Mouse (Mus musculus) intestine, postnatal 0 days (tissue): ENCODE results near the gene Ltc4s. TPM values are rescaled to one million over a fixed set of nuclear protein-coding genes. Genes with fewer than 3 reads are reported as not detected.

Experiments
- ATAC-seq: fragments of 200-750 bp; cut with Nextera tagmentation; 2 replicates; pipeline ENCODE4 v1.8.0; 2017; ENCODE audit warnings: mild to moderate bottlenecking, moderate TSS enrichment, moderate library complexity
- H3K27ac ChIP-seq: fragments of 300-500 bp; sonication (generic); 2 replicates; pipeline ENCODE4 v1.5.1; 2014; ENCODE audit warnings: mild to moderate bottlenecking, low read depth, low read length, moderate library complexity
- H3K27me3 ChIP-seq: fragments of 300-500 bp; sonication (generic); replicated peaks from 2 replicates; pipeline ENCODE4 v1.6.1; 2014; ENCODE audit warnings: low read length, mixed read lengths; ENCODE audit not compliant: control insufficient read depth, insufficient read depth
- H3K36me3 ChIP-seq: fragments of 300-500 bp; sonication (generic); 2 replicates; pipeline ENCODE4 v1.6.1; 2014; ENCODE audit warnings: mild to moderate bottlenecking, moderate library complexity; ENCODE audit not compliant: control insufficient read depth, insufficient read depth
- H3K4me1 ChIP-seq: fragments of 300-500 bp; sonication (generic); replicated peaks from 2 replicates; pipeline ENCODE4 v1.6.1; 2014; ENCODE audit warnings: antibody characterized with exemption, low read length, mixed read lengths; ENCODE audit not compliant: control insufficient read depth, insufficient read depth
- H3K4me2 ChIP-seq: fragments of 300-500 bp; sonication (generic); replicated peaks from 2 replicates; pipeline ENCODE4 v1.6.1; 2014; ENCODE audit warnings: low read depth, mild to moderate bottlenecking, moderate library complexity
- H3K4me3 ChIP-seq: fragments of 300-500 bp; sonication (generic); 2 replicates; pipeline ENCODE4 v1.5.1; 2014; ENCODE audit warnings: low read depth, low read length
- H3K9ac ChIP-seq: fragments of 300-500 bp; sonication (generic); 2 replicates; pipeline ENCODE4 v1.6.1; 2014; ENCODE audit warnings: mild to moderate bottlenecking, low read depth, low read length
- H3K9me3 ChIP-seq: fragments of 300-500 bp; sonication (generic); 2 replicates; pipeline ENCODE4 v1.6.1; 2016; ENCODE audit warnings: mixed run types; ENCODE audit not compliant: control insufficient read depth
- CTCF ChIP-seq: sonication (generic); IDR thresholded peaks from 2 replicates; pipeline ENCODE4 v1.5.1; 2016; ENCODE audit warnings: low read depth, mild to moderate bottlenecking, control low read depth, antibody characterized with exemption, moderate library complexity
- WGBS: fragments of 180-500 bp; shearing (Covaris S2); extraction: QIAGEN DNeasy Blood & Tissue Kit; methylation state at CpG from one replicate; pipeline ENCODE4 v1.1.7; 2014; 5-methylcytosine and 5-hydroxymethylcytosine counted together
- polyA plus RNA-seq: library from polyadenylated mRNA; unstranded; fragments of >200 nt; fragmentation: Nextera tagmentation; extraction: Ambion mirVana; gene quantifications from 2 replicates; pipeline ENCODE4 v1.2.1, GENCODE M21; 2015

Ltc4s gene
- polyA plus RNA-seq, 1 experiment from 2014 or later, result 39.5 TPM

DNA sequence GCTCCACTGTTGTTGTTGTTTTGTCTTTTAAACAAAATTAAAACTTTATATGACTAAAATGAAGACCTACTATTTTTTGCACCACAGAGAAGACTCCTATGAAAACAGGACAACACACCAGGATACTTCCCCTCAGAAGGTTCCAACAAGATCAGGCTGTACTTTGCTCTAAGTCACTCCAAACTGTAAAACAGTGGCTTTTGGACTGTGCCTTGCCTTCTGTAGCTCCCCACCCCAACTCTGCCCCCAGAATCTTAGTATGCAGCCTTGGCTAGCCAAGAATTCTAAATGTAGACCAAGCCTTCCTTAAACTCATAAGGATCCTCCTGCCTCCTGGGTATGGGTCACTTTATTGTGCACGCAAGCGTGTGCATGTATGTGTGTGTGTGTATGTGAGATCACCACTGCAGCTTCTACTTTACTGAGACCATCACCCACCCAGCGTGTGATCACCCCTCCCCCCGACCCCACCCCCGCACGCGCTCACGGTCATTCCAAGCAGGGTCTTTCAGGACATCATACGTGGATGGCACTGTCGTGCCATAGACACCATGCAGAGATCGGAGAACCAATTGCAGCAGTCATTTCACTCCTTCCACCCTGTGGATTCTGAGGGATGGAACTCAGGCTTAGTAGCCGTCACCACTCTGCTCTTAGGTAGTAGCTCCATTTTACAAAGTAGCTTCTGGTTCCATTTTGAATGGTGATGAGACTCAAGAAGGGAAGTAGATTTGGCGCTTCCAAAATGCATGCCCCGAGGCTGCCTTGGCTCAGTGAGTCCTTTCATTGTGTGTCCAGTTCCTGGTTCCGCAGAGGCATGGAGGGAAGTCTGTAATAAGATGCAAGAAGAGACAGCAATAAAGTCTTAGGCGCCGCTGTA, 14.4 kb downstream of the Ltc4s start:
- H3K4me2 ChIP-seq, result peak overlapping the region; percentile 98
- peak overlapping the region; percentile 90 for H3K27ac ChIP-seq
- H3K4me3 ChIP-seq, result peak overlapping the region; percentile 91
- no peaks in the 10 kb centered on the region for H3K27me3 ChIP-seq
- peaks cover 10% of the 10 kb centered on the region; the same call in 1 of the 2 replicates for H3K4me1 ChIP-seq
- no peaks in the 10 kb centered on the region; the same call in 1 of the 2 replicates for H3K36me3 ChIP-seq
- peak overlapping the region; percentile 92 for H3K9ac ChIP-seq
- no peaks in the 10 kb centered on the region for H3K9me3 ChIP-seq
- ATAC-seq, result no peak; the same call in 1 of the 2 replicates
- no peak for TF ChIP-seq CTCF
- 7% methylated on average over 17 of the region's 17 CpGs for WGBS

DNA sequence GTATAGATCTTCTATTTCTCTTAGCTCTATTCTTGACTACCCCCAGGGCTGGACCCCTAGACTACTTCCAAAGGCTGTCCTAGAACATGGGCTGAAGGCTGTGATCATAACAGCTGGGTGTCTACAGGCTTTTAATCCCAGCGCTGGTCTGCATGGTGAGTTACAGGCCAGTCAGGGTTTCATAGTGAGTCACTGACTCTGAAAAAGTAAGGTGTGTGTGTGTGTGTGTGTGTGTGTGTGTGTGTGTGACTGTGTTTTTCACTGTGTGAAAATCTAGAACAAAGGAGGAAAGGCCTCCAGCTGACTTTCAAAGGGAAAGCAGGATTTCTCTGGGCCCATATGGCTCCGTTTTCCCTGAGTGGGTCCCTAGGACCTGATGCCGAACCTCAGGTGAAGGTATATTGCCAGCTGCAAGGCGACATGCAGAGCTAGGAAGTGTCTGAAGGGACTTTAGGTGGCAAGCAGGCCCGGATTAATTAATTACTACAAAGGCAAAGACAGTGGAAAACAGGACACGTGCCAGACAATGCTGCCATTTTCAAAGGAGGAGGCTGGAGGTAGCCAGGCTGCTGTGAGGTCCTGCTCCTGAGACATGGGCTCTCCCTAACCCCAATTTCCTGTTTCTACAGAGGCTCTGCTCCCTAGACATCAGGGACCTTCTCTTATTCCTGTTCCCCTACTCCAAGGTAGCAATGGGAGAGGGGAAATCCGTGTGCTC, 15.7 kb downstream of the Ltc4s start:
- WGBS, result 58% methylated on average over 7 of the region's 7 CpGs
- Histone ChIP-seq H3K4me1 (peaks cover 14% of the 10 kb centered on the region; the same call in 1 of the 2 replicates), H3K36me3 (no peaks in the 10 kb centered on the region), H3K27me3 (no peaks in the 10 kb centered on the region), H3K4me3 (no peak overlapping the region), H3K27ac (peak overlapping the region; percentile 60), H3K9me3 (no peaks in the 10 kb centered on the region), H3K9ac (no peak overlapping the region), H3K4me2 (peak overlapping the region; percentile 98)
- no peak for TF ChIP-seq CTCF
- no peak for ATAC-seq

DNA sequence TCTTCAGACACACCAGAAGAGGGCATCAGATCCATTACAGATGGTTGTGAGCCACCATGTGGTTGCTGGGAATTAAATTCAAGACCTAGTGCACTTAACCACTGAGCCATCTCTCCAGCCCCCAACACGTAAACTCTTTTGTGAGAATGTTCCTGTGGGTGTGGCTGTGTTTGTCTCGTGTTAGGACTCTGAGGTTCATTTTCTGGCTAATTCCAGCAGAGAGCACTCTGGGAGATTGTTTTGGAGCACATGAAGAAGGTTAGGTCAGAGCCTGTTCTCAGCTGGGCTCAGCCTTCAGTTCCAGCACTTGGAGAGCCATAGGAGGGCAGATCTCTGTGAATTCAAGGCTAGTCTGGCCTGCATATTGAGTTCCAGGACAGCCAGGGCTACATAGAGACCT, 18.6 kb downstream of the Ltc4s start:
- Histone ChIP-seq H3K4me2 (no peak overlapping the region), H3K9ac (no peak overlapping the region), H3K4me3 (no peak overlapping the region), H3K4me1 (peaks cover 7% of the 10 kb centered on the region; the same call in 1 of the 2 replicates), H3K27me3 (no peaks in the 10 kb centered on the region), H3K36me3 (no peaks in the 10 kb centered on the region), H3K9me3 (no peaks in the 10 kb centered on the region), H3K27ac (no peak overlapping the region)
- no peak for ATAC-seq
- 40% methylated on average over 2 of the region's 2 CpGs for WGBS
- 0 out of 2 replicates have a peak, but pooled peaks have one; percentile 26 for TF ChIP-seq CTCF

DNA sequence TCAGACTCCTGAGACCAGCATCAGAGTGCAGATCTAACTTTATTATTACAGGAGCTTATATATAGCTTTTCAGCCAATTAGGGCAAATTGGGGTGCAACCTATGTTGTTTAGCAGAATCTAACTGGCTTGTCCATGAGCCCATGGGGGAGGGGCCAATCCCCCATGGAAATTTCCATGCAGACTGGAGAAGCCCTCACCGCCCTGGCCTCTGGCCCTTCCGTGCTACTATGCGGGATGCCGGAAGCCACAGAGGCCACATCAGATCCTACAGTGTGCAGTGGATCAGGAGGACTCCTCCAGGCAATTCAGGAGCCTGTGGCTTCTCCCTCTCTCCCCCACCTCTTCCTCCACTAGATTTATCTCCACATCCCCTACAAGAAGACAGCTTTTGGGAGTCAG, 20.6 kb downstream of the Ltc4s start:
- Histone ChIP-seq H3K27ac (peak overlapping the region; percentile 30; the same call in 1 of the 2 replicates), H3K4me2 (no peak overlapping the region), H3K27me3 (no peaks in the 10 kb centered on the region), H3K9ac (no peak overlapping the region), H3K4me3 (no peak overlapping the region), H3K9me3 (no peaks in the 10 kb centered on the region), H3K4me1 (peaks cover 10% of the 10 kb centered on the region; the same call in 1 of the 2 replicates), H3K36me3 (no peaks in the 10 kb centered on the region)
- ATAC-seq, result peak; percentile 17; the same call in 1 of the 2 replicates
- 47% methylated on average over 4 of the region's 4 CpGs for WGBS
- TF ChIP-seq CTCF, result no peak

DNA sequence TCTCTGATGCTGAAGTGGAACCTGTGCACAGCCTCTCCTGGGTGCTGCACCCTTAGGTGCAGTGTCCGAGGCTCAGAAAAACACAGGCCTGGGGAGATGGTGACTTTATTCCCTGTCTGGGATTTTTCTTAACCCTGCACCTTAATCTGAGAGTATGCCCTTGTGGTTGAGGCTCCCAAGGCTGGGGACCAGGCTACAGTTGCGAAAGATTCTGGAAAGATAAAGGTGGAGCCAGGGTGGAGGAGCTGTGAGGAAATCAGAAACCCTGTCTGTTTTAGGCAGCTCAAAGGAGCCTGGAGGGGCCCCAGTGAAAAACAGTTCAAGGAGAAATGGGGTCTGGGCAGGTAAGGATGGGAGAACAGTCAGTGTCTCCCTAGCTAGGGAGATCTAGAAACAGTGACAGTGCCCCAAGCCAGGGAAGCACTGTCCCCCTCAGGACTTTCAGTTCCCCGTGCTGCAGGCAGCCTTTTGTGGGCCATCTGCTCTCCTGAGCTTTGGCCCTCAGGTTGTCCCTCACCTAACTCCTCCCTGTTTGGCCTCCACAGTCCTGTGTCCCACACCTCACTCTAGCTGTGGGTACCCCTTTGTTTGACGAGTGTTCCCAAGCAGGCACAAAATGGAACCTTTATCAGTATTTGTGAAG, 21.6 kb downstream of the Ltc4s start:
- Histone ChIP-seq H3K4me3 (no peak overlapping the region), H3K9me3 (no peaks in the 10 kb centered on the region), H3K27ac (no peak overlapping the region), H3K9ac (no peak overlapping the region), H3K27me3 (no peaks in the 10 kb centered on the region), H3K36me3 (no peaks in the 10 kb centered on the region), H3K4me1 (peaks cover 10% of the 10 kb centered on the region; the same call in 1 of the 2 replicates), H3K4me2 (no peak overlapping the region)
- ATAC-seq, result no peak
- TF ChIP-seq CTCF, result no peak
- 51% methylated on average over 4 of the region's 4 CpGs for WGBS

DNA sequence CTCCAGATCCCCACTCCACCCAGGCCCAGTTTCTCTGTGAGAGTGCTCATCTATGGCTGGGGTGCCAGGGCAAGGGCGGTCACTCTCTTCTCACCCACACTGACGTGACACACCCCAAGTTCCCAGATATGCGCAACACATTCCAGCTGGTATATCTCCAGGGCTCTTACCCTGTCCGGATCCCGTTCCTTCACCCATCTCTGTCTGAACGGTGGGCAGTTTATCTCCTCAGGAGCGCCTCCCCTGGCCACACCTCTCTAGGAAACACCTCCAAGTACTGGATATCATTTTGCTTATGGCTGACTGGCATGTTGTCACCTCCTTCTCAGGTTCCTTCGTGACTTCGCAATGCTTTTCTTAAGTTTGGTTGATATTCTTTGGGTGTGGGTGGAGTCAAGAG, 22.8 kb downstream of the Ltc4s start:
- Histone ChIP-seq H3K4me3 (no peak overlapping the region), H3K4me2 (no peak overlapping the region), H3K27me3 (no peaks in the 10 kb centered on the region), H3K27ac (no peak overlapping the region), H3K9ac (no peak overlapping the region), H3K9me3 (no peaks in the 10 kb centered on the region), H3K4me1 (peaks cover 10% of the 10 kb centered on the region; the same call in 1 of the 2 replicates), H3K36me3 (no peaks in the 10 kb centered on the region)
- ATAC-seq, result no peak
- 46% methylated on average over 9 of the region's 9 CpGs for WGBS
- TF ChIP-seq CTCF, result peak; percentile 22
